Mouse (Mus musculus) lung, postnatal 0 days (tissue): ENCODE measurements around the gene Astn1. TPM values are rescaled to one million over a fixed set of nuclear protein-coding genes. Genes with fewer than 3 reads are reported as not detected.

ENCODE experiments used
- ATAC-seq: fragments of 200-750 bp; cut with Nextera tagmentation; 2 replicates; pipeline ENCODE4 v1.8.0; 2017; ENCODE audit warnings: moderate library complexity
- DNase-seq: peaks from one replicate; pipeline ENCODE4 v3.0.0-alpha.2; 2016; ENCODE audit warnings: low spot score
- H3K27ac ChIP-seq: fragments of 300-500 bp; sonication (generic); 2 replicates; pipeline ENCODE4 v1.5.1; 2014; ENCODE audit warnings: antibody characterized with exemption, mild to moderate bottlenecking, low read length, mixed read lengths
- H3K27me3 ChIP-seq: fragments of 300-500 bp; sonication (generic); replicated peaks from 2 replicates; pipeline ENCODE4 v1.6.1; 2014; ENCODE audit warnings: low read length, mixed read lengths; ENCODE audit not compliant: insufficient read depth
- H3K36me3 ChIP-seq: fragments of 300-500 bp; sonication (generic); 2 replicates; pipeline ENCODE4 v1.6.1; 2014; ENCODE audit warnings: low read length, mixed read lengths; ENCODE audit not compliant: insufficient read depth
- H3K4me1 ChIP-seq: fragments of 300-500 bp; sonication (generic); 2 replicates; pipeline ENCODE4 v1.6.1; 2014; ENCODE audit warnings: antibody characterized with exemption, low read depth, low read length, mixed read lengths; ENCODE audit not compliant: insufficient read depth
- H3K4me2 ChIP-seq: fragments of 300-500 bp; sonication (generic); replicated peaks from 2 replicates; pipeline ENCODE4 v1.6.1; 2014; ENCODE audit warnings: low read depth, mild to moderate bottlenecking, low read length, moderate library complexity, mixed read lengths
- H3K4me3 ChIP-seq: fragments of 300-500 bp; sonication (generic); 2 replicates; pipeline ENCODE4 v1.5.1; 2014; ENCODE audit warnings: low read depth, low read length
- H3K9ac ChIP-seq: fragments of 300-500 bp; sonication (generic); replicated peaks from 2 replicates; pipeline ENCODE4 v1.6.1; 2014; ENCODE audit warnings: low read depth, mild to moderate bottlenecking
- H3K9me3 ChIP-seq: fragments of 300-500 bp; sonication (generic); 2 replicates; pipeline ENCODE4 v1.6.1; 2016; ENCODE audit warnings: low read length, mixed read lengths
- CTCF ChIP-seq: IDR thresholded peaks from 2 replicates; pipeline ENCODE4 v1.5.1; 2016; ENCODE audit warnings: antibody characterized with exemption, mild to moderate bottlenecking
- EP300 ChIP-seq: IDR thresholded peaks from 2 replicates; pipeline ENCODE4 v1.6.1; 2016; ENCODE audit warnings: antibody characterized with exemption, mild to moderate bottlenecking, control low read depth
- WGBS: fragments of 180-500 bp; shearing (Covaris S2); extraction: QIAGEN DNeasy Blood & Tissue Kit; methylation state at CpG from one replicate; pipeline ENCODE4 v1.1.7; 2014; 5-methylcytosine and 5-hydroxymethylcytosine counted together
- polyA plus RNA-seq: library from polyadenylated mRNA; unstranded; fragments of >200 nt; fragmentation: Nextera tagmentation; extraction: Ambion mirVana; gene quantifications from 2 replicates; pipeline ENCODE4 v1.2.1, GENCODE M21; 2015

Gene Astn1
- polyA plus RNA-seq, 1 experiment from 2014 or later = 0.05 TPM

GRCm38 (mm10) chr1:158516558-158516957 lies 154.5 kb downstream of the Astn1 start:
- WGBS = 67% methylated on average over 4 of the region's 4 CpGs
- ATAC-seq = no peak
- Histone ChIP-seq H3K4me2 (no peak overlapping the region), H3K27ac (no peak overlapping the region), H3K27me3 (no peaks in the 10 kb centered on the region), H3K4me1 (no peaks in the 10 kb centered on the region), H3K4me3 (no peak overlapping the region), H3K9ac (no peak overlapping the region), H3K36me3 (no peaks in the 10 kb centered on the region), H3K9me3 (no peaks in the 10 kb centered on the region)
- DNase-seq = no peak
- no peak for TF ChIP-seq EP300
- TF ChIP-seq CTCF = no peak

DNA sequence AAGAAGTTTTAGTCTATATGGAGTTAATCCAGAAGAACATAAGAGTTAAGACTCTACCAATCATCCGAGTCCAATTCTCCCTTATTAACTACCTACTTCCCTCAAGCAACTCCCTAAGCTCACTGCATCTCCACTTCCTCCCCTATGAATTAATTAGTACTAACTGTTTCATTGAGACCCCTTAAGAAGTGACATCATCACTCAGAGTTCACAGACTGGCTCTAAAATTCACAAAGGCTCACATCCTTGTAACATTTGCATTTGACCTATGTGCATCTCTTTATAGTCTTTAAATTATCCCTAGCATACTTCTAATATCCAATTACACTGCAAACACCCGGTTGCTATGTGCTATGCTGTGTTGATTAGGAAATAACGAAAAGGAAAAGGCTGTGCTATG lies 174.1 kb downstream of the Astn1 start:
- Histone ChIP-seq H3K36me3 (no peaks in the 10 kb centered on the region), H3K9ac (no peak overlapping the region), H3K4me2 (no peak overlapping the region), H3K4me1 (no peaks in the 10 kb centered on the region), H3K9me3 (no peaks in the 10 kb centered on the region), H3K27me3 (no peaks in the 10 kb centered on the region), H3K27ac (no peak overlapping the region), H3K4me3 (no peak overlapping the region)
- 70% methylated on average over 3 of the region's 3 CpGs for WGBS
- TF ChIP-seq CTCF (no peak), EP300 (no peak)
- DNase-seq (no peak), ATAC-seq (no peak)

DNA sequence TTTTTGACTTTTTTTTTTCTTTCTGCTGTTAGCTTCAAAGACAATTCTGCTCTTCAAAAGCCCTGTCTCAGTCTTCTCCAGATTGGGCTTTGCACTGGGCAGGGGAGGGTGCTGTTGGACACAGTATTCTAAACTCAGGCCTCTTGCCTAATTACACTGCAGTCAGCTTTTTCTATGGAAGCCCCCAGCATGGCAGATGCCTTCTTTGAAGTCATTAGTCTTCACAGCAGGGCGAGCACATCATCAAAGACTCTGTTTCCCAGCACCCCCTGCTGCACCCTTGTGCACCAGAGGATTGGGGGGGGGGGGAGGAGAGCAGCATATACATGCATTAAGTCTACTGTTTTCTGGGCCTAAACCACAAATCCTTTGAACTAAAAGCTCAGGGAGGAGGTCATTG lies 174.8 kb downstream of the Astn1 start:
- Histone ChIP-seq H3K9me3 (no peaks in the 10 kb centered on the region), H3K4me3 (no peak overlapping the region), H3K9ac (no peak overlapping the region), H3K4me1 (no peaks in the 10 kb centered on the region), H3K27me3 (no peaks in the 10 kb centered on the region), H3K36me3 (no peaks in the 10 kb centered on the region), H3K27ac (no peak overlapping the region), H3K4me2 (no peak overlapping the region)
- WGBS = 43% methylated on average over 1 of the region's 1 CpGs
- DNase-seq = no peak
- ATAC-seq = no peak
- TF ChIP-seq EP300 = no peak
- TF ChIP-seq CTCF = no peak

- H3K4me3 ChIP-seq = no peak overlapping the region
- DNase-seq = no peak
- TF ChIP-seq EP300 = no peak
- TF ChIP-seq CTCF = no peak
- no peaks in the 10 kb centered on the region for H3K36me3 ChIP-seq
- WGBS = 65% methylated on average over 4 of the region's 4 CpGs
- H3K9me3 ChIP-seq = no peaks in the 10 kb centered on the region
- no peaks in the 10 kb centered on the region for H3K4me1 ChIP-seq
- no peaks in the 10 kb centered on the region for H3K27me3 ChIP-seq
- no peak for ATAC-seq
- no peak overlapping the region for H3K27ac ChIP-seq
- no peak overlapping the region for H3K9ac ChIP-seq
- H3K4me2 ChIP-seq = no peak overlapping the region
These were observed 183.0 kb downstream of the Astn1 start for GRCm38 (mm10) chr1:158545095-158545494.

DNA sequence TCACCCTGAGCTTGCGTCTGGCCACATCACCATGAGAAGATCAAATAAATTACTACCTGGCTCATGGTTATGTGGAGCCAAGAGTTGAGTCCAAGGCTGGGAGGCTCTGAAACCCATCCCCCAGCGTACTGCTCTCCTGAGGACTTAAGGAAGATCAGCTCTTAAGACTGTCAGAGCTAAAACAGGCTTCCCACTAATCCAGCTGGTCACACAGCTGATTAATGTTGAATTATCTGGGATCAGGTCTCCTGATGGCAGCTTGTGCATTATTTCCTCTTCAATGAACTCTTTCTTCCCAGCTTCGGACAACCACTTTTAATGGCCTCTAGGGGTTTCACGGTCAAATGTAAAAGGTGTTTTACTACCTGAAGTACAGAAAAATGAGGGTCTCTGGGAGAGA lies 184.4 kb downstream of the Astn1 start:
- no peak for DNase-seq
- Histone ChIP-seq H3K9ac (no peak overlapping the region), H3K4me2 (no peak overlapping the region), H3K4me3 (no peak overlapping the region), H3K27ac (no peak overlapping the region), H3K36me3 (no peaks in the 10 kb centered on the region), H3K27me3 (no peaks in the 10 kb centered on the region), H3K9me3 (no peaks in the 10 kb centered on the region), H3K4me1 (no peaks in the 10 kb centered on the region)
- no peak for ATAC-seq
- WGBS = 64% methylated on average over 4 of the region's 4 CpGs
- no peak for TF ChIP-seq EP300
- TF ChIP-seq CTCF = no peak

- no peak for DNase-seq
- Histone ChIP-seq H3K9me3 (no peaks in the 10 kb centered on the region), H3K4me1 (no peaks in the 10 kb centered on the region), H3K27me3 (no peaks in the 10 kb centered on the region), H3K4me2 (no peak overlapping the region), H3K9ac (no peak overlapping the region), H3K27ac (no peak overlapping the region), H3K36me3 (no peaks in the 10 kb centered on the region), H3K4me3 (no peak overlapping the region)
- ATAC-seq = no peak
- 56% methylated on average over 3 of the region's 3 CpGs for WGBS
- TF ChIP-seq EP300 (no peak), CTCF (no peak)
These were observed 185.6 kb downstream of the Astn1 start for GRCm38 (mm10) chr1:158547592-158548211.

- Histone ChIP-seq H3K4me2 (no peak overlapping the region), H3K4me1 (no peaks in the 10 kb centered on the region), H3K9ac (no peak overlapping the region), H3K4me3 (no peak overlapping the region), H3K36me3 (no peaks in the 10 kb centered on the region), H3K27me3 (no peaks in the 10 kb centered on the region), H3K9me3 (no peaks in the 10 kb centered on the region), H3K27ac (no peak overlapping the region)
- WGBS = 81% methylated on average over 8 of the region's 8 CpGs
- DNase-seq = no peak
- ATAC-seq = no peak
- TF ChIP-seq CTCF (no peak), EP300 (no peak)
These were observed 186.2 kb downstream of the Astn1 start for GRCm38 (mm10) chr1:158548319-158548718.
